Mouse (Mus musculus): ENCODE data around the gene Vps9d1.
"Not testable (repeated sequence)": the region's sequence is repeated elsewhere in the genome, so short reads cannot be mapped to it uniquely, and the experiment has no call there.

Gene Vps9d1

DNA sequence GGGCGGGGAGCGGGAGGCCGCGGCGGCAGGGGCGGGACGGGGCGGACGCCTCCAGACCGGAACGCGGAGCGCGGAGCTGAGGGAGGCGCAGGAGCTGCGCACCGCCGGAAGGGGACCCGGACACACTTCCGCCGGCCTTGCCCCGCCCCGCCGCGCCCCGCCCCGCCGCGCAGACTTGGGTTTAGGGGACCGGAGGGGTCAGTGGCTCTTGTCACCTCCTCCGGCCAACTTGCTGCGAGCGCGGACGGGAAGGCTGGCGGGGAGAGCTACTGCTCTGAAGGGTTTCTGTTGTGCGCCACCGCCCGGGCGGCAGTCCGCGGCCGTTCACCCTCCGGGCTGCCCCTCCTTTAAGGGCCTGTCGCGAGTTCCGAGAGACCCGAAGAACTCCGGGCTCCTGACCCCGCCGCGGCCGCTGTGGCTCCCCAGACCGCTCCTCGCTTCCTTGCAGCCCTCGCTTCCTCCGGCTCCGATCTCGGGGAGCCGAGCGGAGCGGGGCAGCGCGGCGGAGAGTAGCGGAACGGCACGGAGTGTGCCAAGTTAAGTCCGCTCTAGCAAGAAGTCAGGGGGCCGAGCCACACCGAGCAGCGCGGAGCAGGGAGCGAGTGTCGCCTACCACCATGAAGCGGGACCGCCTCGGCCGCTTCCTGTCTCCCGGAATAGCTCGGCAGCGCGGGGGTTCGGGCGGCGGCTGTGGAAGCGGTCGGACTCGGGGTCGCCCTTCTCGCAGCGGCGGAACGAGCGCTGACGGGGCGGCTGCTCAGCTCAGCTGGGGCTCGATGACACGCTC lies at the start of gene Vps9d1, which contains the start of gene Zfp276:
Gene Vps9d1, minus strand, starts transcription at position 250 of the 787 bp plus-strand sequence.
Gene Zfp276, plus strand, starts transcription at position 97 of the 787 bp plus-strand sequence.
- peak in 1 of 2 experiments; percentile 70 for DNase-seq (ENCODE audit: low spot score in 2 of 2)

DNA sequence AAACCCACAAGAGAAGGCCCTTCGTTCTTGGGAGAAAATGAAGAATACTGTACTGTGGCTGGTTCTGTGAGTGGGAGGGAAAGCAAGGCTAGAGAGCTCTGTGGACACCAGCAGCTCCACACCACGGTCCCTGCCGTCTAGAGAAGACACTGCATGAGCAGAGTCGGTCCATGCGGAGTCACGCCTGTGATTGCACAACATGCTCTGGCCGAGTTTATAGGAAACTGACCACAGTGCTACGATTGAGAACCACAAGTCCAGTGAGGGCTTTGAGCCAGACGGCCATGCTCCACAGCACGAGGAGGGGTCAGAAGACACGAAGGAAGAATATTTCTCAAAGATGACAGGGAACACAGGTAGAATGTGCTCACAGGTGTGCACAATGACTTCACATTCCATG lies 44.2 kb upstream of the Vps9d1 start:
- DNase-seq (ENCODE audit: low spot score in 2 of 2): no peak

DNA sequence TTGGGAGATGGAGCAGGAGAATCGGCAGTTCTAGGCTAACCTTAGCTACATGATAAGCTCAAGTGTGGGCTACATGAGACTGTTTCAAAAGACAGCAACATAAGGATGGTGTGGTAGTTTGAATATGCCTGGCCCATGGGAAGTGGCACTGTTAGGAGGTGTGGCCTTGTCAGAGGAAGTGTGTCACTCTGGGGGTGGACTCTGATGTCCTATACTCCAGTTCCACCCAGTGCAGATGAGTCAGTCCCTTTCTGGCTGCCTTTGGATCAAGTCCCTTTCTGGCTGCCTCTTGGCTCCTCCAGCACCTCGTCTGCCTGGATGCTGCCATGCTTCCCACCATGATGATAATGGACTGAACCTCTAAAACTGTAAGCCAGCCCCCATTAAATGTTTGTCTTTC lies 38.6 kb upstream of the Vps9d1 start:
- no peak for DNase-seq (ENCODE audit: low spot score in 2 of 2)

DNA sequence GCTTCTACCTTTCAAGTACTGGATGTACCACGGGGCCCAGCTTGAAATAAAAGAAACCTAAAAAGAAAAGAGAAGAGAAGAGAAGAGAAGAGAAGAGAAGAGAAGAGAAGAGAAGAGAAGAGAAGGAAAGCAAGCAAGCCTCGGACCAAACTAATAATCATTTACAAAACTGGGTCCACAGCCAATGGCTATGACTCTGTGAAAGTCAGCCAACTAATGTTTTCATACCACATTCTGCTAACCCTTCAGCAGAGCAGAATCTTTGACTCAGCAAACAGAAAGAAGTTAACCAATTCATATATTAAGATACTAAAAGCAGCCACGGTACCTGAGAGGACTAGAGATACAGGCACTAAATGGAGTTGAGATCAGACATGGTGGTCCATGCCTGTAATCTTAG lies 38.1 kb upstream of the Vps9d1 start:
- DNase-seq (ENCODE audit: low spot score in 2 of 2): no peak

DNA sequence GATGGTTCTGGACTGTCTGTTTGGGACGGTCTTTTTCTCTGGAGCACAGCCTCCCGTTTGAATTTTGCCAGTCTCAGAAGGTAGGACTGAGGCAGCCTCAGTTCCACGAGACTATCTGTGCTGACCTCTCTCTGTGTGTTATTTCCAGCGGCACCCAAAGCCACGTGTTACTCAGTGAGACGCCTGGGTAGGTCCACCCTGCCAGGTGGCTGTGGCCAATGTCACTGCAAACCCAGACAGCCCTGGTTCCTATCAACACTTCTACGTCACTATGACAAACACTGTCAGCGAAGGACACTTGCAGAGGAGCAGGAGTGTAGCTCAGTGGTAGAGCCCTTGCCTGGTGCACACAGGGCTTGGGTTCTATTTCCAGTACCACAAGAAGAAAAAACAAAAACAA lies 37.6 kb upstream of the Vps9d1 start:
- DNase-seq (ENCODE audit: low spot score in 2 of 2): no peak

DNA sequence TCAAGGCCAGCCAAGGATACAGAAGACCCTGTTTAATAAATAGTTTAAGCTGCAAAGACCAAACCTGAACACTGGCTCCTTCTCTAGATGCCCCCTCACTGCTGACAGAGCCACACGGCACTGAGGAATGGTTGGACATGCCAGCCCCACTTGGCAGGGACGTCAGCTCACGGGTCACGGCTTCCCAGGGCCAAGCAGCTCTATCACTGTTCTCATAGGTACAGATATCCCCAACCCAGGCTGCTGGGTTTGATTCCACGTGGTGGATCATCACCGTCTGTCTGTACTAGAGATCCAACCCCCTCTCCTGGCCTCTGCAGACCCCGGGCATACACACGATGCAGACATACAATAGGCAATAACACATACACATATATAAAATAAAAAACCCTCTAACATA lies 36.5 kb upstream of the Vps9d1 start:
- no peak for DNase-seq (ENCODE audit: low spot score in 2 of 2)

DNA sequence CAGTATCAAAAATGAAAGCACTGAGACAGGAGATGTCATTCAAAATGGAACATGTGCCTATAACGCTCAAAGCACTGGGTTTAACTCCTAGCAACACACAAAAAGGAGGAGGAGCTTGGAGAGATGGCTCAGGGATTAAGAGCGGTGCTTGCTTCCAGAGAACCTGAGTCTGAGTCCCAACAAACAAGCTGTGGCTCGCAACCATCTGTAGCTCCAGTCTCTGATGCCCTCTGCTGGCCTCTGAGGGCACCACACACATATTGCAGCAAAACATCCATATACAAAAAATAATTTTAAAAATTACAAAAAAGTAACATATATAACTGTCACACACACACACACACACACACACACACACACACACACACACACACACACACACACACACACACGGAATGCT lies 36.0 kb upstream of the Vps9d1 start:
- DNase-seq (ENCODE audit: low spot score in 2 of 2): no peak

DNA sequence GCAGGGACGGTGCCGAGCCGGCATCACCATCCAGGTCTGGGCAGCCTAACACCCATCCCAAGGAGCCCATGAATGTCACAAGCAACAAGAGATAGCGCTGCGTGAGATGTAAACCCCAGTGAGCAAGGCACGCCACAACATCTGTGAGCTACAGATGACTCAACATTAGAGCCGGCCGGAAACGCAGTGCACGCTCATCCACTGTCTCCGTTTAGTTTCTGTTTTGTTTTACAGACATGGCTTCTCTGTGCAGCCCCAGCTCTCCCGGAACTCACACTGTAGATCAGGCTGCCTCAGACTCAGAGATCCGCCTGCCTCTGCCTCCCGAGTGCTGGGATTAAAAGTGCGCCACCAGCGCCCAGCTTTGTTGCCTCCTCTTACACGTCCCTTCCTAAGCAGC lies 33.2 kb upstream of the Vps9d1 start:
- no peak for DNase-seq (ENCODE audit: low spot score in 2 of 2)

DNA sequence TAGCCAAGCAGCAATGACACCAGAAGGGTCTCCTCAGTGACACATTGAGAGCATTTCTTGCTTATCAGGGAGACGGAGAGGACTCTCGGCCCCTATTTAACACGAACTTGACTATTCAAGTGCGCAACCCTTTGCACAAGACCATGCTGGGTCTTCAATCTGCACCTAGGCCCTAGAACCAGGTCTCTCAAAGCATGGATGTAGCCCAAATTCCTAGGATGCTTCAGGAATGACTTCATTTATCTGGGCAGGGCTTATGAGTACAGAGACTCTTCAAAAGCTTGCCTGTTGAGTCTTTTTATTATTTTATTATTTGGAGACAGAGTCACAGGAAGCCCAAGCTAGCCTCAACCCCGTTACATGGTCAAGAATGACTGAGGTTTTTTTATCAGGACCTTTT lies 30.3 kb upstream of the Vps9d1 start:
- no peak for DNase-seq (ENCODE audit: low spot score in 2 of 2)

DNA sequence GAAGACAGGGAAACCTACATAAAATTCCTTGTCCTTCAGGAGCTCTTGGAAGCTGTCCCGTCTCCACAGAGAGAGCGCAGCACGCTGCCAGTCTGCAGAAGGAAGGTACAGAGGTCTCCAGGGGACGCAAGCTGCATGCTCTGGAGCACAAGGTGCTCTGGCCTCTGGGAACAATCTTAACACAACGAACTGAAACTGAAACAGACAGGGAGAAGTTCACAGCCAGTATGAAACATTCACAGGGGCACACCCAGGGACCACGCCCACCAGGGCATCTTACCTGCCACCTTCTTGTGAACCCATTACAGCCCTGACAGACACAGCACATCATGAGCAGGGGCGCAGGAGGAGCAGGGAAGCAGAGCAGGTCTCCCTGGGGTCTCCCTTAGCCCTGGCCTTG lies 29.8 kb upstream of the Vps9d1 start:
- no peak for DNase-seq (ENCODE audit: low spot score in 2 of 2)

DNA sequence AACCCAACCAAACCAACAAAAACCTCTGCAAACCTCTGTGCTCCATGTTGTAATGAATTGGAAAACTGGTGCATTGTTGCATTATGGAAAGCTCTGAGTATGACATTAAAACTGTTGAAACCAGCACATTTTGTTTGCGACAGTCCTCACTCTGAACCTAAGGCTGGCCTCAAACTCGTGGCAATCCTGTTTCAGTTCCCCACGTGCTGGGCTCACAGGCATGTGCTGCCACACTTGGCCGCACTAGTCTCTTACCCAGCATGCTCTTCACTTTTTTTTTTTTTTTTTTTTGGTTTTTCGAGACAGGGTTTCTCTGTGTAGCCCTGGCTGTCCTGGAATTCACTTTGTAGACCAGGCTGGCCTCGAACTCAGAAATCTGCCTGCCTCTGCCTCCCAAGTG lies 28.8 kb upstream of the Vps9d1 start:
- DNase-seq (ENCODE audit: low spot score in 2 of 2): not testable (repeated sequence)

DNA sequence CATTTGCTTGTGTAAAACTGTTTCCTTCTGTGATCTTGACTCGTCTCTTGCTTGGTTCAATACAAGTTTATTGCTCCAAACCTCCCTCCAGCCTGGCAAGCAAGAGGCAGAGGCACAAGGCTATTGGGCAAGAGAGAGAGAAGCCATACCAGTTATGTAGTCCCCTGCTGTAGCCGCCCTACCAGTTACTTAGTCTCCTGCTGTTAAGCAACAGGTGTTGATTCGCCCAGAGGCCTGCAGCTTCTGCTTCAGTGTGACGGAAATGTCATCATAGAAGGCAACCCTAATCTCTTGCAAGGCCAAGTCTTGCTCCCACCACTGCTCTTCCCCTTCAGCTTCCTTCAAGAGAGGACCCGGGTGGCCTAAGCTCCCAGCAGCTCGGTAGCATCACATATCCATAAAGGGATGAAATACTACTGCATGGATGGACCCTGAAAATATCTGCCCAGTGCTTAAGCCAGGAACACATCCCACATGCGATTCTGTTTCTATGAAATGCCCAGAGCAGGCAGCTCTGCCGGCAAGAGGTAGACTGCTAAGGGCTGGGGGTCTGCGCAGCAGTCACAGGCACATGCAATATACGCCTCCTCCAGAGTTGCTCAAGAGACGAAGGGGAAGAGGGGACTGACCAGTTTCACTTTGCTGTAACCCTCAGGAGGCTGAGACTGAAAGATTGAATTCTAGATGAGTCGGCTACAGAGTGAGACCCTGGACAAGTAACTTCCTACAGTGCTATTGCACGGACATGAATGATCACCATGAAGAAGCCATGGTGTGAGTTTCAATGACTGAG lies 26.4 kb upstream of the Vps9d1 start:
- no peak for DNase-seq (ENCODE audit: low spot score in 2 of 2)

DNA sequence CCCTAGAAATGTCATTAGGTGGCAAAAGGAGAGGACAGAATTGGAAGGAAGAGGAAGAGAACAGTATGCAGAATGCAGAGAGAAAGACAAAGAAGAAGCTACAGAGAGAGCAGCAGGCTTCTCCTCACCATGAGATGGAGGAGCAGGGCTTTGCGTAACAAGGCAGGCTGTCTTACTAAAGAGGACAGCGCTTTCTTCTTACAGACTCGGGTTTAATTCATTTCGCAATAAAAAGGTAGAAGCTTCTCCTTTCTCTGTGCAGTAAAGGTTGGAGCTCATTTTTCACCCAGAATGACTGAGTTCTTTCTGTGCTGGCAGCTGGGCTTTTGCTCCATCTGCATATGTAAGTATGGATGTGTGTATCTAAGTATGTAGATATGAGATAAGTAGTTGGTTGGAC lies 25.7 kb upstream of the Vps9d1 start:
- no peak for DNase-seq (ENCODE audit: low spot score in 2 of 2)

DNA sequence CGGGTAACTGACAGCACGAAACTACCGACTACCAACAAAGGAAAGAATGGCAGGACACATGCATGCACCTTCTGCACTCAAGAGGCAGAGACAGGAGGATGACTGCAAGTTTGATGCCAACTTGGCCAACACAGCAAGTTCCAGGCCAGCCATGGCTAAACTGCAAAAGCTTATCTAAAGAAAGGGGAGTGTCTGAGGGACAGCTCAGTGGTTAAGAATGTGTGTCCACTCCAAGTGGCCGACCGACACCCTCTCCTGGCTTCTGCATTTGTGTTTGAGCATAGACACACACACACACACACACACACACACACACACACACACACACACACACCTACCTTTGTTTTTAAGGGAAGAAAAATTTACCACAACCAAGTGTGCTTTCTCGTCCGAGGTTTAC lies 24.3 kb upstream of the Vps9d1 start:
- DNase-seq (ENCODE audit: low spot score in 2 of 2): no peak

DNA sequence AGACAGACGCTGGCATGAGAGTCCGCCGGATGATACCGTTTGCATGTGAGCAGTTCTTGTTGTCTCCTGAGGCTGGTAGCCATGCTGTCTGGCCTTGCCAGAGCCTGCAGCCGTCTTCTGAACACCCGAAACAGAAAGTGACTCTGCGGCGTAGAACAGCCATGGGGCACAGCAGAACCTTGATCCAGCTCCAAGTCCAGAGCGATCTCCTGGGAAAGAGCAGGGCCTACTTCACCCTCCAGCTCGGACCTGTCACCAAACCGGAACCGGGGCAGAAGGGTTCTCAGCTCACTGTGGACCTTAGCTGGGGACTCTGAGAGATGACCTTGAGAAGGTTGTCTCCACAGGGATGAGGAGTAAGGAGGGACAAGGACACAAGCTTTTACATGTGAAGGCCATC lies 20.9 kb upstream of the Vps9d1 start:
- DNase-seq (ENCODE audit: low spot score in 2 of 2): no peak

DNA sequence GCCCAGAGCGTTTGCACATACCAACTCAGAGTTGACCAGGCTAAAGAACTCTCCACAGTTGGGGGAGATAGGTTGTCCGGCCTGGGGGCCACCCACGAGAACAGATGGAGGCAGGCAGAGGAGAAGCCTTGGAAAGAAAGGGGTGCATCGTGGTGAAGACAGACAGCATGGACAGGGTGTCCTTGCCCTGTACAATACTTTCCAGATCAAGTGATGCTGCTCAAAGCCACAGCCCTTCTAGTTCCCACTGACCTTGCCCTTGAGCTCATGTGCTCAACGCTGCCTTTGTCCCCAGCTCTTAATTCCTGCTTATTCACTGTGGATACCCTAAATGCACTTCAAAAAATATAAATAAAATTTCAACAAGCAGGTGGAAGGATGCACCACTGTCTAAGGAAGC lies 20.3 kb upstream of the Vps9d1 start:
- DNase-seq (ENCODE audit: low spot score in 2 of 2): no peak

DNA sequence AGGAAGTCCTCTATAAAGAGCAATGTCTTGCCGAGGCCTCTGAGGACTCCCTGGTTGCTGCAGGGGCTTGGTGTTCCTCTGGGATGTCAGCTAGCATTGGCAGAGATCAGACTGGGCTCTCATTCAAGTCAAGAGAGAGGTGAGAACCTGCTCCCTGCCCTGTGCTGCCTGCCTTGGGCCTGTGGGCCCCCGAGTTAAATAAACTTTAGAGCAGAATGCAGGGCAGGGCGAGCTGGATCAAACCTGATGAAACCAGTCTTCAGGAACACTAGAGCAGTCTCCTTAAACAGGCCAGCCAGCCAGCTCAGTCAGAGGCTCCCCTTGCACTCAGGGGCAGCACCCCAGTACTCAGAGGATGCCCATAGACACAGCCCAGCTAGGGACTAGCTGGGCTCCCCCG lies 17.8 kb upstream of the Vps9d1 start:
- no peak for DNase-seq (ENCODE audit: low spot score in 2 of 2)

DNA sequence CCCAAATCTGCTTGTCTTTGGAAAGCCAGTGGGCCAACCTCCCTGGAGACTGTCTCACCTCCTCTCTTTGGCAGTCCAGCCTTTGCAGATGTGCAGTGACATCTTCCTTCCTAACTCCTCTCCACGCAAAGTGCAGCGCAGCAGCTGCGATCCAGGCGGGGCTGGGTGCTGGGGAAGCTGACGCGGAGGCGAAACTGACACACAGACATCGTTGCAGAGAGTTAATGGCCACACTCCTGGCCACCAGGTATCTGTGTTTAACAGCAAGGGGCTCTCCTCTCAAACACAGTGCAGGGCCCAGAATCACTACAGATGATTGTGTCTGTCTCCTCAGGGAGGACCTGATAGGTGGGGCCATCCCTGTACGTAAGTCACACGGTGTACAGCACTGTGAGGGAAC lies 17.0 kb upstream of the Vps9d1 start:
- no peak for DNase-seq (ENCODE audit: low spot score in 2 of 2)

DNA sequence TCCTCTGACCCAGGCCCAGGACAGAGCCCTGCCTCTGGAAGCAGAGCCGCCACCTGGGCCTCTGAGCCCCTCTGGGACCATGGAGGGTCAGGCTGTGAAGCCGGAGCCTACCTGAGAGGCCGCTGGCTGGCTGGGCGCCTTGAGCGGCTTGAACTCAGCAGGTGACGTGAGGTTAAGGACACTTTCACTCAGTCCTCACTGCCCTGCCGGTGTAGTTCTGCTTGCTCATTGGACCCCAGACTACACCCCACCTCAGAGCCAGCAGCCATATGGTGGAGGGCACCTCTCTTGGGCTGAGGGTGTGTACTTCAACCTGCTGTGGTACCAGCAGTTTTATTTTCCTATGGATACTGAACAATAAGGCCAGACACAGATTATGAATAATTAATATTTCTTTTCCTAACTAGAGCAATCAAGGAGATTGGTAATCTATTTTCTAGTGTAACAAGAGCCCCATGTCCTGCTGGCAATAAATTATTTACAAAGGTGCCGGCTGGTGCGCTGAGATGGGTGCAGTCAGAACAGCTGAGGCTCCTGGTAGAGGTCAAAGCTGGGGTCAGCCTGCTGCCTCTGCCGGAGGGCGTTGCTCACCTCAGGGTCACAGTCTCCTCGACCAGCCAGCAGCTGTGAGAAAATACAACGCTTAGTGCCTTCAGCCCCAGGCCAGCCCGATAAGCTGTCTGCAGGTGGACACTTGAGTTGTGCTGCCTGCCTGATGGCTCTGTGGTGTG lies 13.9 kb upstream of the Vps9d1 start:
- no peak for DNase-seq (ENCODE audit: low spot score in 2 of 2)

DNA sequence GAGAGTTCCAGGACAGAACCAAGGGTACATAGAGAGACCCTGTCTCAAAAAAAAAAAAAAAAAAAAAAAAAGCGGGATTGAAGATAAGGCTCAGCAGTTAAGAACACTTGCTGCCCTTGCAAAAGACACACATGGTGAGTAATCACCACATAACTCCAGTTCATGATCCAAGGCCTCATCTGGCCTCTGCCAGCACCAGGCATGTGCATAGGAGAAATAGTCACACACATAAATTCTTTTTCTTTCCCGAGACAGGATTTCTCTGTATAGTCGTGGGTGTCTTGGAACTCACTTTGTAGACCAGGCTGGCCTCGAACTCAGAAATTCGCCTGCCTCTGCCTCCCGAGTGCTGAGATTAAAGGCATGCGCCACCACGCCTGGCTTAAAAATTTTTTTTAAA lies 3.4 kb upstream of the Vps9d1 start:
- DNase-seq (ENCODE audit: low spot score in 2 of 2): not testable (repeated sequence)

DNA sequence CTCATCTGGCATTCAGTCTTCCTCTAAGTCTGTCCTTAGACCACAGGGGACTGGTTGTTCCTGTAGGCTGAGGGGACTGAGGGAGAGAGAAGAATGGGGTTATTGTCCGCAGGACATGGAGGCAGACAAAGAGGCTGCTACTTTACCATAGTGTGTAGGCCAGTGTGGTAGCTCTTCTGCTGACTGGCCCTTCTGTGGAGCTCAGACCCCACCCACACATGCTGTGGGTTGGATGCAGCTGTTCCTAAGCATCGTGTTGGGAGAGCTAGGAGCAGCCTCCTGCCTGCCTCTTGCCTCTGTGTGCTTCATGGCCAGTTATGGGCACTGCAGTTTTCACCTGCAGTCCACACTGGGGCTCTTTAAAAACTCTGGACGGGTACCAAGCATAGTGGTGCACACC lies 3.0 kb upstream of the Vps9d1 start:
- DNase-seq (ENCODE audit: low spot score in 2 of 2): peak in 1 of 2 experiments; percentile 73

DNA sequence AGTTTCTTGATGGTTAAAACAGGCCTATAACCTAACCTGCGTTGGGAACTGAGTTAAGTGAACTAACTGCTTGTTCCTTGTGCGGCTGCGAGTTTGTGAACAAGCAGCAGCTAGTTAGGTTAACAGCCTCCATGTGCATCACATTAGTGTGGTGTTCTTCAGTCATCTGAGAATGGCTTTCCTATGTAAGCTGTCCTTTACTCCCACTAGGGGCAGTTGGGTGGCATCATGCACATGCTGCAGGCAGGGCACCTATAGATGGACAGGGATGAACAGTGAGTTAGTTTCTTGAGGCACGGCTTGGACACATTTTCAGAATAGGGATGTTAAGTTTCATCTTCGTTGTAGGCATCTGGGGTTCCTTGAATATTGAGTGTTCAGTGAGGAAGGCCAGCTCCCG lies 1.0 kb upstream of the Vps9d1 start:
- no peak for DNase-seq (ENCODE audit: low spot score in 2 of 2)
